Mouse (Mus musculus) lung, adult 2 months (tissue): ENCODE results near the gene Hopx.

Experiments used
- CTCF ChIP-seq: fragments of 200-500 bp; IDR thresholded peaks from 2 replicates; pipeline ENCODE4 v1.5.1; 2011; ENCODE audit warnings: mild to moderate bottlenecking, low read length, control low read depth; ENCODE audit not compliant: insufficient read depth
- POLR2A ChIP-seq: fragments of 200-500 bp; IDR thresholded peaks from 2 replicates; pipeline ENCODE4 v1.6.1; 2011; ENCODE audit warnings: low read depth, mild to moderate bottlenecking, control low read depth, low read length, borderline replicate concordance; ENCODE audit errors: extremely low read depth

DNA sequence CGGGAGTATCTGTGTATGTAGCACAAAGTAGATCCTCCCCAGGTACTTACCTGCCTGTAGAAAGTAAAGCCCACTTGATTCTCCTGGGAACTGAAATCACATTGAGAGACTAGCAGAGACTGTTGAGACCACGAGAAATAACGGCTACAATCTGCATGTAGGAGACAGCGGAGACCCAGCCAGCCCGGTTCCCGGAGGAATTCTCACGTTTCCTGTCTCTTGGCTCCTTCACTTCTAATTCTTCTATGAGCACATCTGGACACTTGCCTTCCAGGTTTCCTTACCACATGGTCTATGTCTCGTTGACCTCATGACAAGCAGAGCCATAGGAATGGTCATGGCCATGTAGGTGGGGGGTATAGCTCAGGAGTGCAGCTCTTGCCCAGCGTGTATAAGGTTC is 811 bp upstream of the Hopx start:
- TF ChIP-seq CTCF (no peak), POLR2A (no peak)
